Mouse (Mus musculus) right cerebral cortex, postnatal 36 days (tissue): ENCODE data around the gene Hsbp1.
A peak's percentile ranks its signal among the peaks of the same experiment; 100 is the strongest.

Experiments
- DNase-seq, 2 experiments: peaks; one replicate each; pipeline ENCODE4 v3.0.0; 2022; ENCODE audit warnings: low spot score in 2 of 2, mixed read lengths in 1 of 2

Gene Hsbp1

DNA sequence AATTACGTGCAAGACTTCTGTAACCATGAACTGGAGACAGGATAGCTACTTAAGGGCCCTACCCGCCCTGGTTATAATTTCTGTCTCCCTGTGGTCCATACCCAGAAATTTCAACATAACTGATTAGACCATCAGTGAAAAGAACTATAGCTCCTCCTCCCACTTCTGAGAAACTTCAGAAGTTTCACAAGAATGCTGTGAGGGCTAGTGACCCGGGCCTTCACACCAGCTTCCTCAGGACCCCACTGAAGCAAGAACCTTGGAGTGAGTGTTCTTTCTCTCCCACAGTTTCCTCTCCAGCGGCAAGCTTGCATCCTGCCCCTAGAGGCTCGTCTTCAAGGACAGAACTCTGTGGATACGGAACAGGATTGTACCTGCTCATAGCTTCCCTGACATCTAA is 41.6 kb downstream of the Hsbp1 start:
- no peak for DNase-seq

DNA sequence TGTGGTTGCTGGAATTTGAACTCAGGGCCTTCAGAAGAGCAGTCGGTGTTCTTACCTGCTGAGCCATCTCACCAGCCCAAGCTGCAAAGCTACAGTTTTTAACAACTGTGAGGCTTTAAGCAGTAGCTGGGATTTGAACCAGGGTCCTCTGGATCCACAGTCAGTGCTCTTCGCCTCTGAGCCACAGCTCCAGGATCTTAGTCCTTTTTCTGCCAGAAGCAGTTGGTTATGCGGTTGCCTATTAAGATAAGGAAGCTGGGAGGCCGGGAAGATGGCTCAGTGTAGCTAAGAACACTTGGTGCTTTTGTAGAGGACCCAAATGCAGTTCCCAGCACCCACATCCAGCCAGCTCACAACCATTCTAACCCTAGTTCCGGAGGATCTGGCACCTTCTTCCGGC is 42.7 kb downstream of the Hsbp1 start:
- DNase-seq: no peak

DNA sequence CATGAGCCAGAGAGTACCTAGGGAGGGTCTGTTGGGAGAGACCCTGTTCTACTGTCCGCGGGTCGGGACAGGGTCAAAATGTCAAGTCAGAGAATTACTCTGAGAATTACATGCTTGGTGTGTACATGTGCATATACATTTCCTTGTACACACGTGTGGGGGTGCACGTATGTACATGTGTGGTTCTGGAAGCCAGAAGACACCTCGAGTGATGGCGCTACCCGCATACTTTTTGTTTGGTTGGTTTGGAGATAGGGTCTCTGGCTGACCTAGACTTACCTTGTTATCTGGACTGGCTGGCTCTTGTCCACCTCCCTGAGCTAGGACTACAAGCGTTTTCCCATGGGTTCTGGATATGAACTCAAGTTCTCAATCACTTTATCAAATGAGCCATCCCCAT is 49.8 kb downstream of the Hsbp1 start:
- DNase-seq: no peak

DNA sequence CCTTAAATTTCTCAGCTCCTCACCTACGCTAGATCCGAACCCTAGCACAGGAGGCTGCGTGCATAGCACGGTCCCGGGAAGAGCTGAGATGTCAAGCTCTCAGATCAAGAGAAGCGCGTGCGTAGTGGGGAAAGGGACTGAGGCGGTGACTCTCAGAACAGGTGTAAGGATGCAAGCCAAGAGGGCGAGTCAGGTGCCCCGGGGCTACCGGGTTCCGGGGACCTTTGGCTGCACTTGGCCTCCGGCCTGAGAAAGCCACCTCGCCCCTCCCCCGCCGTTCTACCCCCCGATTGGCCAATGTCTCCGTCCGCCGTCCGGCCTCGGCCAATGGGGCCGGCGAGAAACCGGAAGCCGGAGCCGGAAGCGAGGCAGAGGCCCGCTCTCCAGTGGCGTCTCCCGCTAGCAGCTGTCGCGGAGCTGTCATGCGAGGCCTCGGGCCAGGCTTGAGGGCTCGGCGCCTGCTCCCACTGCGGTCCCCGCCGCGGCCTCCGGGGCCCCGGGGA is 50.3 kb downstream of the Hsbp1 start, which contains the start of gene Mlycd:
Gene Mlycd, plus strand, starts transcription at position 355 of the 503 bp plus-strand sequence.
- DNase-seq: peak; percentile 87 to 88

DNA sequence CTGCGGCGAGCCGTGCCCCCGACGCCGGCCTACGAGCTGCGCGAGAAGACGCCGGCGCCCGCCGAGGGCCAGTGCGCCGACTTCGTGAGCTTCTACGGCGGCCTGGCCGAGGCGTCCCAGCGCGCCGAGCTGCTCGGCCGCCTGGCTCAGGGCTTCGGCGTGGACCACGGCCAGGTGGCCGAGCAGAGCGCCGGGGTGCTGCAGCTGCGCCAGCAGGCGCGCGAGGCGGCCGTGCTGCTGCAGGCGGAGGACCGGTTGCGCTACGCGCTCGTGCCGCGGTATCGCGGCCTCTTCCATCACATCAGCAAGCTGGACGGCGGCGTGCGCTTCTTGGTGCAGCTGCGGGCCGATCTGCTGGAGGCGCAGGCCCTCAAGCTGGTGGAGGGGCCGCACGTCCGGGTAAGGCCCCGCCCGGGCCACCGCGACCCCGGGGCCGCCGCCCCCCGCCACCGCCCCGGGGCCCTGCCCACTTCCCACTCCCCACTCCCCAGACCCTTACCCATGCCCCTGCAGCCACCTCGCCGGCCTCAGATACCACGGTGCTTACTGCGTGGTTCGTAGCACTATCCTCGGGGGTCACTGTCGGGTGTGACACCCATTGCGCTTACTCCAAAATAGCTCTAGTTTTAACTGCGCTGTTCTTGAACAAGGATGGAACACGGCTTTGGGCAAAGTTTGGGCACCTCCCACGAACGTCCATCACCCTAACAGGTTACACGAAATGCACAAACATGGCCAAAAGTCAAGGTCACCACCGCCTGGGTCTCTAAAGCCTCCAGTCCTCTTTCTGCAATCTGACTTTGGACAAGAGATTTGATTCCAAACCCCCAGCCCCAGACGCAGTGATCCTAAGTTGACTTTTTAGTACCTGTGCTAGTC is 51.0 kb downstream of the Hsbp1 start:
- no peak for DNase-seq
